Mouse (Mus musculus): ENCODE data around the gene Gm11213. TPM values are rescaled to one million over a fixed set of nuclear protein-coding genes. Genes with fewer than 3 reads are reported as not detected.

The Gm11213 gene
- polyA plus RNA-seq (2016; fragmentation: Nextera tagmentation; extraction: Ambion mirVana), result not detected in 2 replicates

- H3K27ac ChIP-seq (replicated peaks), result no peak within 1 kb of the TSS
- H3K27me3 ChIP-seq (ENCODE audit: low read depth, poor library complexity, severe bottlenecking), result no peaks in the 10 kb centered on the region
- no peaks in the 10 kb centered on the region for H3K4me1 ChIP-seq
- no peaks in the 10 kb centered on the region for H3K36me3 ChIP-seq
- H3K9me3 ChIP-seq (replicated peaks), result no peaks in the 10 kb centered on the region; the same call in 1 of the 2 replicates
- 72% methylated on average over 3 of the region's 3 CpGs for WGBS
- H3K4me3 ChIP-seq, result no peak within 1 kb of the TSS
- no peak for DNase-seq (ENCODE audit: low spot score)
These were observed at the start of gene Gm11213 for GRCm38 (mm10) chr4:63604945-63605344. TSS of gene Gm11213 (minus strand) at chr4:63605261.

GRCm38 (mm10) chr4:63654381-63654780 is 49.3 kb upstream of the Gm11213 start:
- Histone ChIP-seq H3K9me3 (replicated peaks) (no peaks in the 10 kb centered on the region), H3K36me3 (no peaks in the 10 kb centered on the region), H3K4me3 (no peak overlapping the region), H3K4me1 (no peaks in the 10 kb centered on the region), H3K27ac (replicated peaks) (no peak overlapping the region), H3K27me3 (ENCODE audit: low read depth, poor library complexity, severe bottlenecking) (0 out of 2 replicates have a peak, but pooled peaks cover 4% of the 10 kb centered on the region)
- WGBS, result 86% methylated on average over 1 of the region's 1 CpGs
- DNase-seq (ENCODE audit: low spot score), result no peak

GRCm38 (mm10) chr4:63643956-63644726 is 39.1 kb upstream of the Gm11213 start:
- no peaks in the 10 kb centered on the region for H3K4me1 ChIP-seq
- H3K27ac ChIP-seq (replicated peaks), result no peak overlapping the region
- no peaks in the 10 kb centered on the region for H3K27me3 ChIP-seq (ENCODE audit: low read depth, poor library complexity, severe bottlenecking)
- H3K9me3 ChIP-seq (replicated peaks), result no peaks in the 10 kb centered on the region
- no peak for DNase-seq (ENCODE audit: low spot score)
- H3K4me3 ChIP-seq, result no peak overlapping the region
- no peaks in the 10 kb centered on the region for H3K36me3 ChIP-seq

GRCm38 (mm10) chr4:63639842-63640241 is 34.8 kb upstream of the Gm11213 start:
- WGBS, result 87% methylated on average over 2 of the region's 2 CpGs
- Histone ChIP-seq H3K4me1 (no peaks in the 10 kb centered on the region), H3K4me3 (no peak overlapping the region), H3K27me3 (ENCODE audit: low read depth, poor library complexity, severe bottlenecking) (no peaks in the 10 kb centered on the region), H3K27ac (replicated peaks) (no peak overlapping the region), H3K9me3 (replicated peaks) (no peaks in the 10 kb centered on the region), H3K36me3 (no peaks in the 10 kb centered on the region)
- no peak for DNase-seq (ENCODE audit: low spot score)

GRCm38 (mm10) chr4:63638603-63639002 is 33.5 kb upstream of the Gm11213 start:
- H3K4me3 ChIP-seq, result no peak overlapping the region
- no peaks in the 10 kb centered on the region for H3K27me3 ChIP-seq (ENCODE audit: low read depth, poor library complexity, severe bottlenecking)
- DNase-seq (ENCODE audit: low spot score), result no peak
- WGBS, result 81% methylated on average over 1 of the region's 1 CpGs
- H3K4me1 ChIP-seq, result no peaks in the 10 kb centered on the region
- no peaks in the 10 kb centered on the region for H3K9me3 ChIP-seq (replicated peaks)
- no peaks in the 10 kb centered on the region for H3K36me3 ChIP-seq
- no peak overlapping the region for H3K27ac ChIP-seq (replicated peaks)

GRCm38 (mm10) chr4:63633181-63633580 is 28.1 kb upstream of the Gm11213 start:
- no peaks in the 10 kb centered on the region for H3K9me3 ChIP-seq (replicated peaks)
- H3K36me3 ChIP-seq, result no peaks in the 10 kb centered on the region
- no peak for DNase-seq (ENCODE audit: low spot score)
- no peak overlapping the region for H3K27ac ChIP-seq (replicated peaks)
- H3K27me3 ChIP-seq (ENCODE audit: low read depth, poor library complexity, severe bottlenecking), result no peaks in the 10 kb centered on the region
- no peak overlapping the region for H3K4me3 ChIP-seq
- 91% methylated on average over 2 of the region's 2 CpGs for WGBS
- no peaks in the 10 kb centered on the region for H3K4me1 ChIP-seq

GRCm38 (mm10) chr4:63627111-63627510 is 22.1 kb upstream of the Gm11213 start:
- Histone ChIP-seq H3K36me3 (no peaks in the 10 kb centered on the region), H3K4me3 (no peak overlapping the region), H3K27me3 (ENCODE audit: low read depth, poor library complexity, severe bottlenecking) (no peaks in the 10 kb centered on the region), H3K9me3 (replicated peaks) (no peaks in the 10 kb centered on the region), H3K4me1 (no peaks in the 10 kb centered on the region), H3K27ac (replicated peaks) (no peak overlapping the region)
- 89% methylated on average over 8 of the region's 8 CpGs for WGBS
- no peak for DNase-seq (ENCODE audit: low spot score)

- Histone ChIP-seq H3K27ac (replicated peaks) (no peak overlapping the region), H3K36me3 (no peaks in the 10 kb centered on the region), H3K9me3 (replicated peaks) (no peaks in the 10 kb centered on the region), H3K4me3 (no peak overlapping the region), H3K4me1 (no peaks in the 10 kb centered on the region), H3K27me3 (ENCODE audit: low read depth, poor library complexity, severe bottlenecking) (no peaks in the 10 kb centered on the region)
- no peak for DNase-seq (ENCODE audit: low spot score)
- WGBS, result 74% methylated on average over 3 of the region's 3 CpGs
These were observed 20.6 kb upstream of the Gm11213 start for GRCm38 (mm10) chr4:63625563-63626080.

GRCm38 (mm10) chr4:63622378-63622835 is 17.3 kb upstream of the Gm11213 start, which contains the start of gene Tex48:
TSS of gene Tex48 (minus strand) at chr4:63622428.
- WGBS, result 66% methylated on average over 5 of the region's 5 CpGs
- Histone ChIP-seq H3K9me3 (replicated peaks) (no peaks in the 10 kb centered on the region), H3K4me3 (no peak within 1 kb of the TSS), H3K36me3 (no peaks in the 10 kb centered on the region), H3K27ac (replicated peaks) (no peak within 1 kb of the TSS), H3K27me3 (ENCODE audit: low read depth, poor library complexity, severe bottlenecking) (no peaks in the 10 kb centered on the region), H3K4me1 (no peaks in the 10 kb centered on the region)
- peak; percentile 38 for DNase-seq (ENCODE audit: low spot score)

- Histone ChIP-seq H3K4me1 (no peaks in the 10 kb centered on the region), H3K27ac (replicated peaks) (no peak overlapping the region), H3K27me3 (ENCODE audit: low read depth, poor library complexity, severe bottlenecking) (no peaks in the 10 kb centered on the region), H3K4me3 (no peak overlapping the region), H3K9me3 (replicated peaks) (no peaks in the 10 kb centered on the region), H3K36me3 (no peaks in the 10 kb centered on the region)
- DNase-seq (ENCODE audit: low spot score), result no peak
- WGBS, result 84% methylated on average over 2 of the region's 2 CpGs
These were observed 16.8 kb upstream of the Gm11213 start for GRCm38 (mm10) chr4:63621861-63622260.

GRCm38 (mm10) chr4:63608391-63608790 is 3.3 kb upstream of the Gm11213 start:
- Histone ChIP-seq H3K36me3 (no peaks in the 10 kb centered on the region), H3K4me3 (no peak overlapping the region), H3K9me3 (replicated peaks) (no peaks in the 10 kb centered on the region), H3K4me1 (no peaks in the 10 kb centered on the region), H3K27me3 (ENCODE audit: low read depth, poor library complexity, severe bottlenecking) (no peaks in the 10 kb centered on the region), H3K27ac (replicated peaks) (no peak overlapping the region)
- WGBS, result 88% methylated on average over 7 of the region's 7 CpGs
- DNase-seq (ENCODE audit: low spot score), result no peak

- WGBS, result 79% methylated on average over 1 of the region's 1 CpGs
These were observed 907 bp upstream of the Gm11213 start for GRCm38 (mm10) chr4:63605968-63606367.

GRCm38 (mm10) chr4:63605545-63605944 is 484 bp upstream of the Gm11213 start:
- H3K4me3 ChIP-seq, result no peak overlapping the region
- no peak overlapping the region for H3K27ac ChIP-seq (replicated peaks)
- WGBS, result 98% methylated on average over 3 of the region's 3 CpGs
- H3K27me3 ChIP-seq (ENCODE audit: low read depth, poor library complexity, severe bottlenecking), result no peaks in the 10 kb centered on the region
- H3K9me3 ChIP-seq (replicated peaks), result no peaks in the 10 kb centered on the region; the same call in 1 of the 2 replicates
- H3K36me3 ChIP-seq, result no peaks in the 10 kb centered on the region
- no peak for DNase-seq (ENCODE audit: low spot score)
- no peaks in the 10 kb centered on the region for H3K4me1 ChIP-seq

More at GRCm38 (mm10) chr4:63605968-63606367, 907 bp upstream of the Gm11213 start:
- no peak for DNase-seq (ENCODE audit: low spot score)
- no peaks in the 10 kb centered on the region; the same call in 1 of the 2 replicates for H3K9me3 ChIP-seq (replicated peaks)
- H3K36me3 ChIP-seq, result no peaks in the 10 kb centered on the region
- no peaks in the 10 kb centered on the region for H3K4me1 ChIP-seq
- H3K27ac ChIP-seq (replicated peaks), result no peak overlapping the region
- H3K27me3 ChIP-seq (ENCODE audit: low read depth, poor library complexity, severe bottlenecking), result no peaks in the 10 kb centered on the region
- H3K4me3 ChIP-seq, result no peak overlapping the region
